Mouse (Mus musculus) cerebellum, adult (tissue): Measurements from ENCODE around the gene Lyrm4.

Experiments used
- ATAC-seq: cut with Nextera tagmentation; 2 replicates; pipeline ENCODE4 v1.9.2; 2017; ENCODE audit warnings: mild to moderate bottlenecking, moderate library complexity, mixed read lengths; ENCODE audit not compliant: insufficient number of reproducible peaks, low FRiP score, low TSS enrichment

Lyrm4 gene

GRCm38 (mm10) chr13:36117143-36118014, at the start of gene Lyrm4, which contains the start of gene Fars2:
Lyrm4 (minus strand) TSS chr13:36117526.
Fars2 (plus strand) TSS chr13:36117412.
- ATAC-seq: peak; percentile 97

- no peak for ATAC-seq
Measured at GRCm38 (mm10) chr13:36163898-36164297, 46.6 kb upstream of the Lyrm4 start.

GRCm38 (mm10) chr13:36163411-36163810, 46.1 kb upstream of the Lyrm4 start:
- no peak for ATAC-seq

GRCm38 (mm10) chr13:36156340-36156931, 39.1 kb upstream of the Lyrm4 start:
- ATAC-seq: no peak

DNA sequence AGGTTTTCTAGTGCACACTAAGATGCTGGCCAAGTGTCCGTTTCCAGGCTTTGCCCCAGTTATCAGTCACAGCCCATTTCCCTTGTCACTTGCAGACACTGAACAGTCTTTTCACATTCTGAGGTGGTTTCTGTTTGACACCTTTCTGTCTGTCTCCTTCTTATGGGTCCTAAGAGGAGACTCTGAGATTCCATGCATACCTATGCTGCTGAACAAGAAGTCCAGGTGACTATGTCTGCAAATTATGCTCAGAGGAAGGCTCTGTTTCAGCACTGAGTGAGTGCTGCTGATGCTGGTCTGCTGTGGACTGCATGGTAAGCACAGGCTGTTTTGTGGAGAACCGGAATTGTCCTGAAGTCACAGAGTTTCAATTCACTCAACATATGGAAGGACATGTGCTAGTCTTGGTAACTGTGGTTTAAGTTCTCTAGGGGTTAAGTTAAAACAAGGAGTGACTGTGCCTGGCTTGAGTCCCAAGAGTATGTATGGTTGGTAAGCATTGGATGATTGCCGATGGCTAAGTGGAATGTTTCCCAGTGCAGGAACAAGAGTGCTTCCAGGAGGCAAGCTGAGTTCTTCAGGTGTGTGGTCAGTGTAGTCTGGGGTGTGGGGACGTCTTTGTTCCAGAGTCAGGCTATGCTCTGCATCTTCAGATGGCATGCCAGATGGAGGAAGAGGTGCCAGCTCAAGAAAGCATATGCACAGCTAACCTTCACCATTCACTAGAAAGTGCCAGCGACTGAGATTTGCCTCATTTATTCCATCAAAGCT, 35.6 kb upstream of the Lyrm4 start:
- ATAC-seq: peak; percentile 66

GRCm38 (mm10) chr13:36150272-36150671, 32.9 kb upstream of the Lyrm4 start:
- no peak for ATAC-seq

DNA sequence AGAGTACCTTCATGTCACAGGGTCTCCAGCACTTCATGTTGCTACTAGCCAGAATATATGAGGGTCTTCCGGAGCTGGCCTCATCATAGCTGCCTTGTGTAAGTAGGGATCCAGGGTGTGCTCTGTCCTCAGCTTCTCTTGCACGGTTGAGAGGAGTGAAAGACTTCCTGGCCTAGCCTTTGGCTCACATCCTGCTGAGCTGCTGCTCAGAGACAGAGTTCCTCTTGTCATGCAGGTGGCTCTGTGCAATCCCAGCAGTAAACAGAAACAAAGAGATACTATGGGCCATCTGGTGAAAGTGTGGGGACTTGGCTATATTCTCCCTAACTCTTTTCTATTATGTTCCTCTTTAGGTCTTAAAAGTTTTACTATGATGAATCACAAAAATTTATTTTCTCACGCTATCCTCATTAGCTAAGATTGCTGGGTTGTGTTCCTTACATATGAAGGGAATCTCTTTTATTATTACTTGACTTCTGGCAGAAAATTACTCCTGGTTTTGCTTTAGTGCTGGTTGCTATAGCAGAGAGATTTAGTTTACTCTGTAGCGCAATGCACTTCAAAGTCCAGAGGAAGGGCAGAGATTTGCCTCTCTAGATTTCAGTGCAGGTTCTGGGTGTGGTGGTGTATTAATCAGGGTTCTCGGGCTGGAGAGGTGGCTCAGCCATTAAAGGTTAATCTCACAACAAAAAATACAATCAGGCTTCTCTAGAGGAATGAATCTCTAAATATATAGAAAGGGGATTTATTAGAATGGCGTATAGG, 32.0 kb upstream of the Lyrm4 start:
- peak; percentile 71 for ATAC-seq

DNA sequence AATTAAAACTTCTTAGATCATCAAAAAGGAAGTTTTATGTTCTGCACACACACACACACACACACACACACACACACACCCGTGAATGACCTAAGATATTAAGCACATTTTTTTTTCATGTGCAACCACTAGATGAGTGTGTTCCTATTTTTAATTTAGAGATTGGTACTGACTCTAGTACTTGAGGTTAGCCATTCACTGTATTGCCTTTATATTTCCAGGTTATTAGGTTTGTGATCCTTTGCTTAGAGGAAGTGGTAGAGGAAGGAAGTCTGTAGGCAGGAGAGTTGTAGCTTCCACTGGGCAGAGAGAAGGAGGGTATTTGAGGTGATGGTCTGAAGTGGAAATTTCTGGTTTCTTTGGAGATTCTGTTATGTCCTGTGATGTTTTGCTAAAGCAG, 28.3 kb upstream of the Lyrm4 start:
- no peak for ATAC-seq

DNA sequence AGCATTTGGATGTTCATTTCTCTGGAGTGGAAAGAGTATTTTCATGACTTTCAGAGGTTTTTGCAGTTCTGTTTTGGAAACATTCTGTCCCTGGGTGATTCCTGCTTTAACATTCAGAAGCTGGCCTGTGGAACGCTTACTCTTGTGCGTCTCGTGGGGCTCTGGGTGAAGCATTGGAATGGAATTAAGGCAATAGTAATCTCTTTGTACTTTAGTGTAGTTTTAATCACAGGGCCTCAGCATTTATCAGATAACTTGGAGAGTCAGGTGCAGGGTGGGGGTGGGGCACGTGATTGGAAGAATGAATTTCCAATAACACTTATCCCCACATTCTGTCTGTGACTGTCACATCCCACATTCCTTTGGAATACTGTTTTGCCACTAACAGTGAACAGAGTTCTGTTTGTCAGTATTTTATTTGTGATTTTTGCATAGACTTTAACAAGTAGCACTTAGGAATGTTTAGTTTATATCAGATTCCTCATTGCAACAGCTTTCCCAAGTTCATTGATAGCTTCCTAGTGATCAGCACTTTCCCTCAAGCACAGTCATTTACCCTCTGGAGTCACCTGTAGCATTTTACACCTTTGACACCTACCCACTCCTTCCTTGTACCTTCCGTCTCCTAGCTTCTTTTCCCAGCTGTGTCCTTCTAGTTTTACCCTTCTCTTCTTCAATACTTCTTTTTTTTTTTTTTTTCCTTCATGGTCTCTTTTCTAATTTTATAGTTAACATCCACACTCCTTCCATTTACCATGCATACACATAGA, 23.1 kb upstream of the Lyrm4 start:
- no peak for ATAC-seq

DNA sequence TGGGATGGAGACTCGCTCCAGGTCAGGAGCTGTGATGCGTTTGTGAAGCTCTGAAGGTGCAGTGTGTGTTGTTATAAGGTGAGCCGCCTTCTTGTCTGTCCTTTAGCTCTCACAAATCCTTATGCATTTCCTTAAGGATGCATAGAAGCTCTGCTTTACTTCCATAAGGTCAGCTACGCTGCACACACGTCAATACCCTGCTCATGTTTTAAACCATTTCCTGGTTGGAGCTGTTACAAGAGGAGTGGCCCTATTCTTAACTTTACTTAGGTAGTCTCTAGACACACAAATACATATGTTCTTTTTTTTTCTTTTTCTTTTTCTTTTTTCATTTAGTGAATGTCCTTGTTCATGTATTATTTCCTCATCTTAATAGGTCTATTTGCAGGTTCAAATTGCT, 22.4 kb upstream of the Lyrm4 start:
- ATAC-seq: no peak

- ATAC-seq: no peak
Measured at GRCm38 (mm10) chr13:36131992-36132649, 14.8 kb upstream of the Lyrm4 start.

DNA sequence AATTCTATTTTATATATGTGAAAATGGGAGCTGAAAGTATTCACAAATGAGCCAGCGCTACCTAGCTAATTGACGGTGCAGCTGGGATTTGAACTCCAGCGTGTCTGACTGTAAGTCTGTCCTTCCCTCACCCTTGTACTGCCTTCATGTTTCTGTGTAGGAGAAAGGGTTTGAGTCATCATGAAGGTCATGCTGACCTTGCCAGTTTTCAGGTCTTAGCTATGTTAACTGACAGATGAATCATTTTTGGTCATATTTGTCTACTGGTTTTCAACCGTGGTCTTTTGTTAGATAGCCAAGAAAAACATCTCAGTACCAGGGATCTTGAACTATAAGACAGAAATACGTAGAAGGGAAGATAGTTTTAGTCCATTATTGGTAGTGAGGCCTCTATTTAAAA, 14.1 kb upstream of the Lyrm4 start:
- ATAC-seq: no peak

- ATAC-seq: no peak
Measured at GRCm38 (mm10) chr13:36129360-36130054, 12.2 kb upstream of the Lyrm4 start.

GRCm38 (mm10) chr13:36120606-36121005, 3.3 kb upstream of the Lyrm4 start:
- ATAC-seq: no peak

DNA sequence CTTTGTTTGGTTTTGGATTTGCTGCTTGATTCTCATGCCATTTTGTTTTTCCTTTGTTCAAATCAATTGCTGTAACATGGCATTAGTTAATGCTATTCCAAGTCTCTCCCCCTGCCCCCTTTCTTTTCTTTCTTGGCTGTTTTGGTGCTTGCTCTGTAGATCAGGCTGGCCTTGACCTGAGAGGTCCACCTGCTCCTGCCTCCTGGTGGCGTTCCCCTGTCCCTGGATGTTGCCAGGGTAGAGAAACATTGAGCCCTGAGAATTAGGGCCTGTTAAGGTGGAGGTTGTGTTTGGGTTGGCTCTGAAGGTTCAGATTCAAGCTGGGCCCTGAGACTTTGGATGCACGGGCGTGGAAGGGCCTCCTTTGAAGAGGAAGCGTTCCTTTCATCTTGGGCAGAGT, 2.4 kb upstream of the Lyrm4 start:
- no peak for ATAC-seq

DNA sequence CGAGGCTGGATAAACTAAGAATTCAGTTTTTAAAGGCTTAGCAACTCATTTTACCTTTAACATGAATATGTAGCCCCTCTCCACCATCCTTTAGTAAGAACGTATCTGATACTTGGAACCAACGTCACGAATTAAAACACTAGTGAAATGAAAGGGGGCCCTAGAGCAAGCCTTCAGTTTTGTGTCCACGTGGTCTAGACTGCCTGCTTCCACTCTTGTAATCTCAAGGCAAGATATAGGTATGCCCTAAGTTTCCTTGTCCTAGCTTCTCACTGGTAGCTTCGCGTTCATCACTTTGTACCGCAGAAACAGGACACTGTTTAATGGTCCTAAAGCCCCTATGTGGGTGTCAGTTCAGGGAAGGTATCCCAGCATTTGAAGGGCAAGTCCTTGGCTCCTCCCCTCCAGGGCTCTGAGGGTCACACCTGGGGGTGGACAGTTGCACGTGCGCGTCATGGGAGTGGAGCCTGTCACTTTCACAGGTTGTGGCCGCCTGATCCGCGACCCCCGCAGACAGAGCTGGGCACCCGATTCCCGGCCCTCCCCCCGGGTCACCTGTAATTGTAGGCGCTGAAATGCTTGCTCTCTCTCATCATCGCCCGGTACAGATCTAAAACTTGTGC, 695 bp downstream of the Lyrm4 start:
- ATAC-seq: peak; percentile 33

DNA sequence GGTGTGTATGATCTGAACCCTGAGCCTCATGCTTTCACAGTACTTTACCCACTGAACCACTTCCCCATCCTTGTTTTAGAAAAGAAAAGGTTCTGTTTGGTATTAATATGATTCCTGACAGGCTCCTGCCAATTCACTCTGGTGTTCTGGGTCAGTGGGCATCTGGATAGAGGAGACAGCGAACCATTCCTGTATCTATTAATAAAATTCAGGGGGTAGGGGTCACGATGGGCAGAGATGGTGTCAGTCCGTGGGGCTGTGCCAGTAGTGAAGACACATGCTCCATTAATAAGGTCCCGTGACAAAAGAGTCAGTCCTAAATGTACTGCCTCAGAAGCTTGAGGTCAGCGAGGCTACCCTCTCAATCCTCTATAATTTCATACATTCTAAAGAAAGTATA, 4.1 kb downstream of the Lyrm4 start:
- ATAC-seq: no peak

- ATAC-seq: no peak
Measured at GRCm38 (mm10) chr13:36111331-36111730, 6.0 kb downstream of the Lyrm4 start.
